Mouse (Mus musculus) kidney, postnatal 10 days (tissue): ENCODE measurements at regions not wholly inside any gene's neighbourhood (a gene's known extent, or its start where the extent isn't known, plus 50 kb on each side); places are given as distances from the start of the nearest gene placed in this dataset.
"Not testable (repeated sequence)": the region's sequence is repeated elsewhere in the genome, so short reads cannot be mapped to it uniquely, and the experiment has no call there.

Source experiments
- DNase-seq: peaks from one replicate; pipeline ENCODE4 v3.0.0; 2021; ENCODE audit warnings: mixed read lengths

- not testable (repeated sequence) for DNase-seq
These were observed 250.2 kb upstream of the Tgfbr2 start for GRCm38 (mm10) chr9:116425400-116425799.

GRCm38 (mm10) chr9:116415021-116415420 lies 239.9 kb upstream of the Tgfbr2 start:
- peak; percentile 24 for DNase-seq

DNA sequence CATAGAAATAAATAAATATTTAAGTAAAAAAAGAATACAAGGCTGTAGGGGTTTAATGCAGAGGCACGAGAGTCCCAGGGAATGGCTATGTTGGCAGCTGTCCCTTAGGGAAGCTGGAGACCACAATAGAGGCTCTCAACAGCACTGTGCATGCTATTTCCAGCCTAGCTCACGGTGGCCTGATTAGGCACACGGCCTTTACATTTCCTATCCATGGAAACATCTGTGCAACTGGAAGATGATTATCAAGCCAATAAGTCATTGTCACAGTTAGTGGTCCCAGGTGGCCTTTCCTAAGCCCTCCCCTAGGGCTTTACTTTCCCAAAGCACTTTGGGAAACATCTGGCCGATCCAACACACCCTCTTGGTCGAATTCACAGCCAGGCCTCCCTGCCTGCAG lies 235.9 kb upstream of the Tgfbr2 start:
- peak; percentile 22 for DNase-seq

GRCm38 (mm10) chr9:116410461-116410860 lies 235.3 kb upstream of the Tgfbr2 start:
- DNase-seq = no peak

DNA sequence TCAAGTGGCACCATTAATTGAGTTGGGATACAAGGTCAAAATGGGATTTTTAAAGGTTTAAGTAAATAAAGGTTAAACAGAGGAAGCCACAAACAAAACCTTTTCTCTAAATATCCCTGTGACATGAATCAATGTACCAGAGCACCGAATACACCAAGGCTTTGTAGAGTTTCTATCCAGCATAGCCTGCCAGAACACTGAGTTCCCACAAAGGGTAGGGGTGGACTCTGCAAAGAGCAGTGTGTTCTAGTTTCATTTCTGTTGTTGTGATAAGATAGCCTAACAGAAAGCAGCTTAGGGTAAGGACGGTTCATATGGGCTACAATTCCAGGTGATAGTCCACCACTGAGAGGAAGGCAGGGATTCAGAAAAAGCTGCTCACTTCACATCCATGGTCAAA lies 233.0 kb upstream of the Tgfbr2 start:
- no peak for DNase-seq

- no peak for DNase-seq
These were observed 229.9 kb upstream of the Tgfbr2 start for GRCm38 (mm10) chr9:116405051-116405450.

- peak; percentile 42 for DNase-seq
These were observed 226.7 kb upstream of the Tgfbr2 start for GRCm38 (mm10) chr9:116401821-116402220.

- DNase-seq = no peak
These were observed 225.1 kb upstream of the Tgfbr2 start for GRCm38 (mm10) chr9:116400270-116400669.

GRCm38 (mm10) chr9:116399296-116399695 lies 224.1 kb upstream of the Tgfbr2 start:
- no peak for DNase-seq

- DNase-seq = no peak
These were observed 217.1 kb upstream of the Tgfbr2 start for GRCm38 (mm10) chr9:116392258-116392657.

- no peak for DNase-seq
These were observed 214.6 kb upstream of the Tgfbr2 start for GRCm38 (mm10) chr9:116389781-116390180.

GRCm38 (mm10) chr9:116388863-116389262 lies 213.7 kb upstream of the Tgfbr2 start:
- DNase-seq = no peak

GRCm38 (mm10) chr9:116388025-116388424 lies 212.9 kb upstream of the Tgfbr2 start:
- DNase-seq = no peak

GRCm38 (mm10) chr9:116384176-116385076 lies 209.3 kb upstream of the Tgfbr2 start:
- peak; percentile 92 for DNase-seq

GRCm38 (mm10) chr9:116383411-116384101 lies 208.4 kb upstream of the Tgfbr2 start:
- DNase-seq = peak; percentile 68

GRCm38 (mm10) chr9:116377706-116378105 lies 202.5 kb upstream of the Tgfbr2 start:
- no peak for DNase-seq

DNA sequence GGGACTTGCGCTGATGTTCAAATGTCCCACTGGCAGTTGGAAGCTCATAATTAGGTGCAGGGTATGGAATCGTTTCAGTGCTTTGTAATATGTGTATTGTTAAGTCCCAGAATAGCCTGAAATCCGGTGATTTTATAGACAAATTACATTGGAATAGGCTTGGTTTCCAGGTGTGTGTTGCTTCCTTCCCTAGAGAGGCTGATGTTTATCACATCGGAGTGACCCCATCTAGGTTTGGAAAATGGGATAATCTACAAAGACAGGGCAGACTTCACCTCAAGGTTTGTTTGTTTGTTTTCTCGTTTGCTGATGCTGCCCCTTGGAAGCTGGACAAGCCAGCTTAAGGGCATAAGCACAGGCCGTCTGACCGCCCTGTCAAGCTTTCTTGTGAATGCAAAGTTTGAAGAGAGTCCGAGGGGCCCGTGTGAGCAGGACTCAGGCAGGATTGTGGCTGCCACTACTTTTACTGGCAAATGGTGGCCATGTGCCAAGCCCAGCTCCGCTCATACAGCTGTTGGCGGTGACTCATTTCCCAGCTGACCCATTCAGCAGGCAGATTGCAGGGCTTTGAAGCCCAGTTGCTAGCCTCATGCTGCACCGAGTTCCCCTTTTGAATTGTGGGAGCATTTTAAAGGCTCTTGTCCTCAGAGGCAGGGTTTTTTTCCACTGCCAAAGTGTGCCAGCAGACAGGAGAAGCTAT lies 200.6 kb upstream of the Tgfbr2 start:
- peak; percentile 84 for DNase-seq

DNA sequence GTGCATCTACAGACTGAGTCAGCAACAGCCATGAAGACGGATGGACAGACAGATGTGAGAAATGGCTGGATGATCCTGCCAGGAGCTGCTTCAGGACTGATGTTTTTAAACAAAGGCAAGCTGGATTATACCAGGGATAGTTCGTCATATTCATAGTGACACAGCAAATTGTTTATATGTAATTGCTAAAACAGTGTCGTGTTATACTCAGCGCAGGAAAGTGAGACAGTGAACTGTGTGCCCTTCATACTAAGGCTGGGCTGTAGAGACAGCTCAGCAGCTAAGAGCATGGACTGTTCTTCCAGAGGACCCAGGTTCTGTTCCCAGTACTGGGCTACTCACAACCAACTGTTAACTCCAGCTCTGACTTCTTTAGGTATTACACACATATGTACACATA lies 199.2 kb upstream of the Tgfbr2 start:
- DNase-seq = no peak

DNA sequence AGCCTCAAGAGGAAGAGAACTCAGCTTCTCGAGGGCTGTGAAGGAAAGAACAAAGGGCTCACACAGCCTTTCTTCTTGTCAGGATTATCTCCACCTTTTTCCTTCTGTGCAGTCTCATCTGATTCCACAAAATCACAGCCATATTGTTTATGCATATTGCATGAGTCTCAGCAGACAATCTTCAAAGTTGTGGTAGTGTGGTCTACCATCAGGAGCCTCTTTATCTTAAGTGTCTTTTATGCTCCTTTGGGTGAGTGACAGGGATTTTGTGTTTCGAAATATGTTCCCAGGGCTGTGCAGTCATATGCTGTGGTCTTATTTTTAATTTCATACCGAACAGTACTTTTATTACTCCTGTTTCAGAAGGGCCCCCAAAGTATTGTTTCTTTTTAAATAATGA lies 198.2 kb upstream of the Tgfbr2 start:
- DNase-seq = no peak

DNA sequence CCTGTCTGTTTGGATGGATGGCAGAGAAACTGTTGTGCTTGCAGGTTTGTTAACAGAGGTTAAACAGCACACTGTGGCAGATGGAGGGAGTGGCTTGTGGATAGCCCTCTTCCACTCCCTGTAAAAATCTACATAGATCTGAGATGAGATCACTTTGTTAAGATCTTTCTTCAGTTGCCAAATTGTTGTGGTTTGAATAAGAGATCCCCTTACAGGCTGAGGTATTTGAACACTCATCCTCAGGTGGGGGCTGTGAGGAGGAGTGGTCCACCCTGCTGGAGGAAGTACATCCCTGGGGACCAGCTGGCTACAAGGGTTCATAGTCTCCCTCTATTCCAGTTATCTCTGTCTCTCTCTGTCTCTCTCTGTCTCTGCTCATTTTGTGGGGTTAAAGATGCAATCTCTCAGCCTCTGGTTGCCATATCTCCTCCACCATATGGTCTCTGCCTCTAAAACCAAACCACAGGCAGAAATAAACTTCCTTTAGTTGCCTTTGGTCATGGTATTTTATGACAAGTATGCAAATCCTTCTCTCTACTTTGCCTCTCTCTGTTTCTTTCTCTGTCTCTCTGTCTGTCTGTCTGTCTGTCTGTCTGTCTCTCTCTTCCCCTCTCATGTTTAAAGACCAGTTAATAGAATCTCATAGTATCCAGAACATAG lies 194.0 kb upstream of the Tgfbr2 start:
- no peak for DNase-seq

DNA sequence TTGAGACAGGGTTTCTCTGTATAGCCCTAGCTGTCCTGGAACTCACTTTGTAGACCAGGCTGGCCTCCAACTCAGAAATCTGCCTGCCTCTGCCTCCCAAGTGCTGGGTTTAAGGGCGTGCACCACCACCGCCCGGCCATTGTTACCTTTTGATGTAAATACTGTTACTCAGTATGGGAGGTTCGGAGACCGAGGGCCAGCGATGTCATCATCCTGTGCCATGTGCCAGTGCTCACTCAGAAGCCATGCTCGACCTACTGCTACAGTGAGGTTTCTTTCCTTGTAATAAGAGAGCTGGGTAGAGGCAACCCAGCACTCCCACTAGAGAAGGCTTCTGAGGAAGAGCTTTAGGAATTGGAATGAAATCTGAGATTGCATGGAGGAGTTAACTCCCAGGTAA lies 191.6 kb upstream of the Tgfbr2 start:
- DNase-seq = no peak

GRCm38 (mm10) chr9:116366193-116366592 lies 191.0 kb upstream of the Tgfbr2 start:
- DNase-seq = peak; percentile 54

- DNase-seq = no peak
These were observed 190.5 kb upstream of the Tgfbr2 start for GRCm38 (mm10) chr9:116365701-116366100.
